Mouse (Mus musculus) bone marrow macrophage, adult 2 months (primary cell): Measurements from ENCODE around the gene Mea1. TPM values are rescaled to one million over a fixed set of nuclear protein-coding genes. Genes with fewer than 3 reads are reported as not detected.

ENCODE experiments used
- H3K27ac ChIP-seq: 2 replicates; pipeline ENCODE4 v1.5.1; 2012; ENCODE audit warnings: low read depth, low read length; ENCODE audit not compliant: insufficient read depth
- H3K4me1 ChIP-seq: 2 replicates; pipeline ENCODE4 v1.6.1; 2012; ENCODE audit warnings: low read length; ENCODE audit not compliant: control insufficient read depth, insufficient read depth
- H3K4me3 ChIP-seq: 2 replicates; pipeline ENCODE4 v1.5.1; 2012; ENCODE audit warnings: mild to moderate bottlenecking, low read length, moderate library complexity; ENCODE audit not compliant: insufficient read depth
- CTCF ChIP-seq: IDR thresholded peaks from 2 replicates; pipeline ENCODE4 v1.5.1; 2012; ENCODE audit warnings: low read depth, mild to moderate bottlenecking, low read length, moderate library complexity
- POLR2A ChIP-seq: IDR thresholded peaks from 2 replicates; pipeline ENCODE4 v1.6.1; 2012; ENCODE audit warnings: mild to moderate bottlenecking, low read depth, low read length, borderline replicate concordance
- polyA plus RNA-seq: library from polyadenylated mRNA; stranded (reverse); fragments of >200 nt; gene quantifications from 2 replicates; pipeline ENCODE4 v1.2.4, GENCODE M21; 2012; ENCODE audit not compliant: missing spikeins, insufficient read depth, insufficient read length

The Mea1 gene
- polyA plus RNA-seq, 1 experiment = 70.9 TPM

GRCm38 (mm10) chr17:46647279-46647678 is 31.3 kb upstream of the Mea1 start:
- Histone ChIP-seq H3K27ac (no peak overlapping the region), H3K4me1 (peaks cover 18% of the 10 kb centered on the region), H3K4me3 (no peak overlapping the region)
- no peak for TF ChIP-seq CTCF
- no peak for TF ChIP-seq POLR2A

- H3K4me1 ChIP-seq = peaks cover 18% of the 10 kb centered on the region
- H3K27ac ChIP-seq = no peak overlapping the region
- no peak overlapping the region for H3K4me3 ChIP-seq
- TF ChIP-seq CTCF (no peak), POLR2A (no peak)
Measured at GRCm38 (mm10) chr17:46648436-46648835, 30.2 kb upstream of the Mea1 start.

GRCm38 (mm10) chr17:46649811-46650210 is 28.8 kb upstream of the Mea1 start:
- Histone ChIP-seq H3K27ac (peak overlapping the region; percentile 54), H3K4me3 (peak overlapping the region; percentile 71), H3K4me1 (peaks cover 10% of the 10 kb centered on the region)
- no peak for TF ChIP-seq CTCF
- no peak for TF ChIP-seq POLR2A

GRCm38 (mm10) chr17:46650232-46651031 is 28.2 kb upstream of the Mea1 start, which contains the start of gene Cul7:
Cul7 (plus strand) TSS chr17:46650337.
- Histone ChIP-seq H3K27ac (peak within 1 kb of the TSS; percentile 54), H3K4me1 (peaks cover 10% of the 10 kb centered on the region), H3K4me3 (peak within 1 kb of the TSS; percentile 71)
- no peak for TF ChIP-seq CTCF
- no peak for TF ChIP-seq POLR2A

- peaks cover 10% of the 10 kb centered on the region for H3K4me1 ChIP-seq
- H3K4me3 ChIP-seq = peak overlapping the region; percentile 71
- no peak overlapping the region for H3K27ac ChIP-seq
- TF ChIP-seq CTCF (no peak), POLR2A (no peak)
Measured at GRCm38 (mm10) chr17:46651292-46651691, 27.3 kb upstream of the Mea1 start.

- H3K27ac ChIP-seq = no peak overlapping the region
- H3K4me3 ChIP-seq = no peak overlapping the region
- peaks cover 9% of the 10 kb centered on the region for H3K4me1 ChIP-seq
- TF ChIP-seq CTCF = no peak
- no peak for TF ChIP-seq POLR2A
Measured at GRCm38 (mm10) chr17:46651755-46652547, 26.6 kb upstream of the Mea1 start.

GRCm38 (mm10) chr17:46656054-46656453 is 22.5 kb upstream of the Mea1 start:
- TF ChIP-seq POLR2A = no peak
- TF ChIP-seq CTCF = no peak
- peaks cover 2% of the 10 kb centered on the region; the same call in 1 of the 2 replicates for H3K4me1 ChIP-seq
- H3K4me3 ChIP-seq = no peak overlapping the region
- H3K27ac ChIP-seq = no peak overlapping the region

- no peak for TF ChIP-seq POLR2A
- Histone ChIP-seq H3K4me3 (no peak overlapping the region), H3K4me1 (no peaks in the 10 kb centered on the region), H3K27ac (no peak overlapping the region)
Measured at GRCm38 (mm10) chr17:46661351-46661750, 17.2 kb upstream of the Mea1 start.

GRCm38 (mm10) chr17:46661981-46662380 is 16.6 kb upstream of the Mea1 start:
- TF ChIP-seq CTCF = no peak
- TF ChIP-seq POLR2A = no peak
- Histone ChIP-seq H3K27ac (no peak overlapping the region), H3K4me3 (no peak overlapping the region), H3K4me1 (no peaks in the 10 kb centered on the region)

GRCm38 (mm10) chr17:46662730-46663129 is 15.9 kb upstream of the Mea1 start:
- H3K27ac ChIP-seq = no peak overlapping the region
- no peak overlapping the region for H3K4me3 ChIP-seq
- no peaks in the 10 kb centered on the region for H3K4me1 ChIP-seq
- TF ChIP-seq POLR2A = no peak
- TF ChIP-seq CTCF = no peak
